Mouse (Mus musculus) heart, postnatal 0 days (tissue): ENCODE measurements around the gene 4930579G24Rik. TPM values are rescaled to one million over a fixed set of nuclear protein-coding genes. Genes with fewer than 3 reads are reported as not detected.
A peak's percentile ranks its signal among the peaks of the same experiment; 100 is the strongest.

ENCODE experiments used
- ATAC-seq: fragments of 200-750 bp; cut with Nextera tagmentation; 2 replicates; pipeline ENCODE4 v1.8.0; 2017; ENCODE audit warnings: low read depth, moderate number of reproducible peaks, moderate library complexity; ENCODE audit not compliant: insufficient read depth
- DNase-seq: peaks from one replicate; pipeline ENCODE4 v3.0.0-alpha.2; 2016; ENCODE audit warnings: low spot score
- H3K27ac ChIP-seq: fragments of 300-500 bp; sonication (generic); 2 replicates; pipeline ENCODE4 v1.5.1; 2014; ENCODE audit warnings: low read depth, mild to moderate bottlenecking
- H3K27me3 ChIP-seq: fragments of 300-500 bp; sonication (generic); 2 replicates; pipeline ENCODE4 v1.6.1; 2014; ENCODE audit warnings: low read length, mixed read lengths; ENCODE audit not compliant: control insufficient read depth, insufficient read depth
- H3K36me3 ChIP-seq: fragments of 300-500 bp; sonication (generic); replicated peaks from 2 replicates; pipeline ENCODE4 v1.6.1; 2014; ENCODE audit warnings: low read length, mixed read lengths; ENCODE audit not compliant: control insufficient read depth, insufficient read depth
- H3K4me1 ChIP-seq: fragments of 300-500 bp; sonication (generic); 2 replicates; pipeline ENCODE4 v1.6.1; 2014; ENCODE audit warnings: antibody characterized with exemption; ENCODE audit not compliant: control insufficient read depth, insufficient read depth
- H3K4me2 ChIP-seq: fragments of 300-500 bp; sonication (generic); 2 replicates; pipeline ENCODE4 v1.6.1; 2014; ENCODE audit warnings: low read depth, mild to moderate bottlenecking, low read length, moderate library complexity
- H3K4me3 ChIP-seq: fragments of 300-500 bp; sonication (generic); 2 replicates; pipeline ENCODE4 v1.5.1; 2014; ENCODE audit warnings: low read depth, low read length
- H3K9ac ChIP-seq: fragments of 300-500 bp; sonication (generic); replicated peaks from 2 replicates; pipeline ENCODE4 v1.6.1; 2014; ENCODE audit warnings: low read depth, low read length, mixed read lengths
- H3K9me3 ChIP-seq: fragments of 300-500 bp; sonication (generic); replicated peaks from 2 replicates; pipeline ENCODE4 v1.6.1; 2016; ENCODE audit warnings: low read length; ENCODE audit not compliant: control insufficient read depth
- CTCF ChIP-seq: IDR thresholded peaks from 2 replicates; pipeline ENCODE4 v1.5.1; 2016; ENCODE audit warnings: antibody characterized with exemption, control low read depth, low read depth
- EP300 ChIP-seq: IDR thresholded peaks from 2 replicates; pipeline ENCODE4 v1.6.1; 2016; ENCODE audit warnings: antibody characterized with exemption, low read depth
- WGBS: fragments of 180-500 bp; shearing (Covaris S2); extraction: QIAGEN DNeasy Blood & Tissue Kit; methylation state at CpG from one replicate; pipeline ENCODE4 v1.1.7; 2014; 5-methylcytosine and 5-hydroxymethylcytosine counted together
- polyA plus RNA-seq: library from polyadenylated mRNA; unstranded; fragments of >200 nt; fragmentation: Nextera tagmentation; extraction: Ambion mirVana; gene quantifications from 2 replicates; pipeline ENCODE4 v1.2.1, GENCODE M21; 2015
- total RNA-seq: library from RNA; depleted of rRNA; stranded (reverse); fragments of >200 nt; gene quantifications from 2 replicates; pipeline ENCODE4 v1.2.3, GENCODE M21; 2014; ENCODE audit warnings: low replicate concordance; rRNA removed

The 4930579G24Rik gene
- total RNA-seq (11.9 and 20.8 TPM in 2 replicates), polyA plus RNA-seq (12.0 and 12.8 TPM in 2 replicates)

DNA sequence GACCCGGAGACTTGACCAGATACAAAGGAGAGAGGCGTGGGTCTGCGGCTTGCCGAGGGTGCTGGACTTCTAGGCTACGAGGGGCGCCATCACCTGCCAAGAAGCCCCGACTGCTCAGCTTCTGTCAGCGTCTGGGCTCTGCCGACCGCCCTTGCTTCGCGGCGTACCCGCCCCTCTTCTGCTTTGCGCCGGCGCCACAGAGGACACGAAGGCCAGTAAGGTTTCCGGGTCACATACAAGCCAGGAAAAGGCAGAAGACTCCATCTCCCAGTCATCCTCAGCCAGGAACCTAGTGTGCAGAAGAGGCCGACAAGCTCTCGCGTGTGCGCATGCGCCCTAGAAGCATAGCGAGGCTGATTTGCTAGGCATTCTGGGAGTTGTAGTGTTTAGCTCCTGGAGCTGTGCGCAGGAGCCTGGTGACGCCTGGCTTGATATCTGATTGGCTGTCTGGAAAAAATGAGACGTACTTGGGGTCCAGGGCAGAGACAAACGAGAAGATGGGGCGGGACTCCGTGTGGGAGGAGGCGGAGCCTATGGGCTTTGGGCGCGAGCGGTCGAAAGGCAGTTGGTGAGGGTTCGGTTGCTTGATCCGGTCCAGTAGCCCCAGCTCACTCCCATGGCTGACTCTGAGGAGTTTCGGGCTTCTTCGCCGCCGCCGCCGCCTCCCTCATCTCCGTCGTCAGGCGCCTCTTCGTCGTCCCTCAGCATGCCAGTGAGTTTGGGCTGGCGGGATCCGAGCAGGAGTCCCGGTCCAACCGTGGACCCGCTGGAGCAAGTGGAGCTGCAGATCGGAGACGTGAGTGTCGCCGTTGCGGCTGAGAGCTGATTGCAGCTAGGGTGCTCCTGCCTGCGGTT is at the start of gene 4930579G24Rik:
TSS of gene 4930579G24Rik (plus strand) at position 519 of the 855 bp plus-strand sequence.
- Histone ChIP-seq H3K9ac (peak within 1 kb of the TSS; percentile 76), H3K4me2 (peak within 1 kb of the TSS; percentile 75), H3K9me3 (no peaks in the 10 kb centered on the region), H3K4me1 (peaks cover 3% of the 10 kb centered on the region; the same call in 1 of the 2 replicates), H3K27me3 (no peaks in the 10 kb centered on the region), H3K27ac (peak within 1 kb of the TSS; percentile 89), H3K36me3 (peaks cover 22% of the 10 kb centered on the region), H3K4me3 (peak within 1 kb of the TSS; percentile 65)
- no peak for TF ChIP-seq EP300
- TF ChIP-seq CTCF: no peak
- peak; percentile 95 for ATAC-seq
- peak; percentile 100 for DNase-seq
- WGBS: under 1% methylated on average over 60 of the region's 60 CpGs

DNA sequence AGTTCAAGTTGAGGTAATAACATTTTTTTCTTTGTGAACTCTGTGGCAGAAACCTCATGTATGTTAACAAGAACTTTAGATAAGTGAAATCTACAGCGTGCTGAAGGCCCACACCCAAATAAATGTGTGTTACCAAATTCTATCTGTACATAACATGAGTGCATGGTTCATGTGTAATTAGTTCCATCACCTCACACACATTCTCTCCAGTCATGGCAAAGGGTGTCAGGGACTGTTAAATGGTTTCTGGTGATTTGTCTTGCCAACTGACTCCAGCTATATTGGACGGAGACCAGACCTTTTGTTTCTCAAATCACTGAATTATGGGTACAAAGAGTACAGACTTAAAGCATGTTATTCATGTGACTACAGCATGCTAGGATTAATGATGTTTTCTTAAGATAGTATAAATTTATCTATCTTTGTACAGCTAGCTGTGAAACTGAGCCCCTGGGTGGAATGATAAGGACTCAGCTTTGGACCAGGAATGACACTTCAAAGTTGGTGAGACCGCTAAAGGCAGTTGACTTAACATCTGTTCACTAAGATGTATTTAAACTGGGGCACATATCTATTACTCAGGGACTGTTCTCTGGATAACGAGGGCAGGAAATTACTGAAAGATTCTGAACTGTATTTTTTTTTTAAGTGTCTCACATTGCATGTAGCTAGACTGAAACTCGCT is 48.8 kb upstream of the 4930579G24Rik start:
- H3K27ac ChIP-seq: no peak overlapping the region
- H3K9me3 ChIP-seq: no peaks in the 10 kb centered on the region
- DNase-seq (no peak), ATAC-seq (no peak)
- no peak overlapping the region for H3K4me2 ChIP-seq
- no peaks in the 10 kb centered on the region for H3K36me3 ChIP-seq
- 0 out of 2 replicates have a peak, but pooled peaks cover 4% of the 10 kb centered on the region for H3K4me1 ChIP-seq
- no peak overlapping the region for H3K4me3 ChIP-seq
- TF ChIP-seq CTCF (no peak), EP300 (no peak)
- WGBS: 57% methylated on average over 5 of the region's 5 CpGs
- no peak overlapping the region for H3K9ac ChIP-seq
- no peaks in the 10 kb centered on the region for H3K27me3 ChIP-seq

DNA sequence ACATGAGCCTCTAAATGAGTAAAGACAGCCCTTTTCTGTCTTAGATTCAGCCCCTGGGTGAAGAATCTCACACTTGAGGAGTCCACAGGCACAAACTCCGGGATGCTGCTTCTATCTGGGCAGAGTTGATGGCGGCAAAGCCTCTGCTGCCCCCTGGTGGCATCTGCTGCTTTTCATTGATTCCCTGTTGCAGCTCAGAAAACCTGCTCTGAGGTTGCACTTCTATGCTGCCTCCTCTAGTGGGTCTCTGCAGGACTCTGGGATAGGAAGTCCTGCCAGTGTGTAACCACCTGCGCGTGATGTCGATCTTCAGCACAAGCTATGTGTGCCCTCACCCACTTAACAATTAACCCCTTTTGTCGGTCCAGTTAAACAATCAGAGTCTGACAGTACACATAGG is 42.1 kb upstream of the 4930579G24Rik start:
- TF ChIP-seq EP300 (no peak), CTCF (peak; percentile 99)
- WGBS: 4% methylated on average over 6 of the region's 6 CpGs
- no peak overlapping the region for H3K4me2 ChIP-seq
- H3K9ac ChIP-seq: no peak overlapping the region
- H3K27me3 ChIP-seq: no peaks in the 10 kb centered on the region
- no peaks in the 10 kb centered on the region for H3K36me3 ChIP-seq
- H3K4me1 ChIP-seq: no peaks in the 10 kb centered on the region
- DNase-seq: peak; percentile 87
- no peak overlapping the region for H3K4me3 ChIP-seq
- ATAC-seq: peak; percentile 73
- H3K9me3 ChIP-seq: no peaks in the 10 kb centered on the region
- H3K27ac ChIP-seq: no peak overlapping the region

DNA sequence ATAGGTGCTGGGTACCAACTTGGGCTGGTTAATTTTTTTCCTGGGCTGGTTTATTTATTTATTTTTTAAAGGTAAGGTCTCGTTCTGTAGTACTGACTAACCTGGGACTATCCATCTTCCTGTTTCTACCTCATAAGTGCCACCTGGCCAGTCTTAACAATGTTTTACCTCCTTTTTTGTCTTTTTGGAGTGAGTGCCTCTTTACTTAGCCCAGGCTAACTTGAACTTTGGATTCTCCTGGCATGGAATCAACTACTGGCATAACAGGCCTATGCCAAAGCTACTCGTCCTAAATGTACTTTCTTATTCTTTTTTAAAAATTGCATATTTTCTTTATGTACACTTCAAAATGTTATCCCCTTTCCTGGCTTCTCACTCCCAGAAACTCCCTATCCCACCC is 39.2 kb upstream of the 4930579G24Rik start:
- ATAC-seq: no peak
- no peak overlapping the region for H3K4me2 ChIP-seq
- no peaks in the 10 kb centered on the region for H3K9me3 ChIP-seq
- peaks cover 9% of the 10 kb centered on the region for H3K36me3 ChIP-seq
- no peak for TF ChIP-seq CTCF
- no peak for TF ChIP-seq EP300
- H3K9ac ChIP-seq: no peak overlapping the region
- no peak overlapping the region for H3K4me3 ChIP-seq
- H3K4me1 ChIP-seq: peaks cover 6% of the 10 kb centered on the region; the same call in 1 of the 2 replicates
- no peak for DNase-seq
- 82% methylated on average over 2 of the region's 2 CpGs for WGBS
- no peaks in the 10 kb centered on the region for H3K27me3 ChIP-seq
- no peak overlapping the region for H3K27ac ChIP-seq

DNA sequence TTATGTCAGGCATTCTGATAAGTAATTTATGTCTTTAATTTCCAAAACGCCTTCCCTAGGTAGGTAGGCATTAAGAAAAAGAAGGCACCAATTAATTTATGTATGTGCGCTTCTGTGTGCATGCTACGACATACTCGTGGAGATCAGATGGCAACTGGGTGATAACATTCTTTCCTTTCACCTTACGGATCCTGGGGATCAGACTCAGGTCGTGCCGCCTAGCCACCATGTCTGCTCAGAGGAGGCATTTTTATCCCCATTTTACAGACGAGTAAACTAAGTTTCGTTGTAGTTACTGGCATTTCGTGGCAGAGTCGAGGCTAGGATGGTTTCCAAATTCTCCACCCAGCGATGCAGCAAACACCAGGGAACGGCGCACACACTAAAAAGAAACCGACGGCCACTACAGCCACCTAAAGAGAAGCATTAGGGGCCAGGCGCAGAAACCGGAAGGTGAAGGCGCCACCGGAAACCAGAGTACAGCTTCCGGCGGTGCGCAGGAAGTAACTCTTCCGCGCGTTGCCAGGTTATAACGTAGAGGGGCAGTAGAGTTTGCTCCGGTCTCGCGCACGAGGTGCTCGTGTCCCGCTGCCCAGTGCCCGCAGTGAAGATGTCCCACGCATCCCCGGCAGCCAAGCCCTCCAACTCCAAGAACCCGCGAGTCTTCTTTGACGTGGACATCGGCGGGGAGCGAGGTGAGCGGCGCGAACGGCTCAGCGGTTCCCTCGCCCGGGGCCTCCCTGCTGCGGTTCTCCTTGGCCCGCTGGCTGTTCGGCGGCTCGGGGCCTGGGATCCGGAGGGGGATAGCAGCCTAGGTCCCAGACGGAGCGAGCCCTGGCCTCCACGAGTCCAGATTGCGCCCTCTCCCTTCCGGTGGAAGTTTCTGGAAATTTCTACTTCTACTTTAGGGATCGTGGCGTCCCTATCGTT is 37.8 kb upstream of the 4930579G24Rik start, which contains the start of gene Ppid:
TSS of gene Ppid (plus strand) at position 480 of the 930 bp plus-strand sequence.
- DNase-seq: peak; percentile 89
- no peak for TF ChIP-seq CTCF
- peak; percentile 74 for TF ChIP-seq EP300
- H3K4me2 ChIP-seq: peak within 1 kb of the TSS; percentile 87
- peak within 1 kb of the TSS; percentile 92 for H3K4me3 ChIP-seq
- peaks cover 19% of the 10 kb centered on the region for H3K36me3 ChIP-seq
- no peaks in the 10 kb centered on the region for H3K27me3 ChIP-seq
- H3K27ac ChIP-seq: peak within 1 kb of the TSS; percentile 89
- 3% methylated on average over 62 of the region's 63 CpGs for WGBS
- peak within 1 kb of the TSS; percentile 85 for H3K9ac ChIP-seq
- ATAC-seq: peak; percentile 87
- no peaks in the 10 kb centered on the region for H3K9me3 ChIP-seq
- peaks cover 6% of the 10 kb centered on the region; the same call in 1 of the 2 replicates for H3K4me1 ChIP-seq
